Mouse (Mus musculus): ENCODE data around the gene Col5a1.

DNA sequence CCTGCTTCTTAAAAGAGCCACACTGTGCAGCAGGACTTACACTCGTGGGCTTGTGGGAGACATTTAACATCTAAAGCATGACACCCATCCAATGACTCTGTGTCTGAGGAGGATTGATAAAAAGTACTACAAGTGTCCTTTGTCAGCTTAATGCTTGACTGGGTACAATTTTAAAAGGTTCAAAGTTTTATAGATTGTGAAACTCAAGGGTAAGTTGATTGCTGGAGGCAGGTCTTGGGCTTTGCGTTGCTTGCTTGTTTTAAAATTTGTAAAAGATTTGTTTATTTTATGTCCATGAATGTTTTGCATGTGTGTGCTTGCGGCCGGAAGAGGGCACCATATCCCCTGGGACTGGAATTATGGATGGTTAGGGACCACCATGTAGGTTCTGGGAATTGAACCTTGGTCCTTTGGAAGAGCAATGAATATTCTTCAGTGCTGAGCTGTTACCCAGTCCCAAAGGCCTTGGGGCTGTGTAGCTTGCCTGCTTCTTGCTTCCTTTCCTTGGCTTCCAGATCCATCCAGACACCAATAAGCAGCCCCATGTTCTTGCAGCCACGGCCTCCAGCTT is 178.9 kb downstream of the Col5a1 start:
- peak; percentile 22 for TF ChIP-seq CTCF (IDR thresholded peaks at IDR 0.05; ENCODE audit: low read depth)
- no peak for TF ChIP-seq EP300 (IDR thresholded peaks at IDR 0.05; ENCODE audit: low read depth)
